Mouse (Mus musculus) ovary, adult 18-20 months (tissue): ENCODE measurements around the gene Gm20388.

Experiments used
- DNase-seq: peaks from one replicate; pipeline ENCODE4 v3.0.0; 2022; ENCODE audit warnings: low spot score, mixed read lengths

Gm20388 gene

GRCm38 (mm10) chr8:122969964-122970620, 3059.5 kb downstream of the Gm20388 start:
- no peak for DNase-seq

DNA sequence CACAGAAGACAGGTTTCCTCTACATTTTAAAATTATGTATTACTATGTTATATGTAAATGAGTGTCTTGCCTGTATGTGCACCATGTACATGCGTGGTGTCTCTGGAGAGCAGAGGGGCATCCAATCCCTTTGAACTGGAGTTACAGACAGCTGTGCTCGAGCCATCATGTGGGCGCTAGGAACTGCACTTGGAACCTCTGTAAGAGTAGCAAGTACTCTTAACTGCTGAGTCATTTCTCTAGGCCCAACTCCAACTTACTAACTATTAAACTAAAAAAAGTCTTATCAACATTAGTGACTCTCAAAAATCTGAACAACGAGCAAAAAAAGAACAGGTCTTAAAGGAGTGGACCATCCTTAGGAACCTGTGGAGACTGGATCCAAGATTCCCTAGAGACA, 3065.4 kb downstream of the Gm20388 start:
- no peak for DNase-seq

- no peak for DNase-seq
These were observed 3068.8 kb downstream of the Gm20388 start for GRCm38 (mm10) chr8:122979424-122979823.

DNA sequence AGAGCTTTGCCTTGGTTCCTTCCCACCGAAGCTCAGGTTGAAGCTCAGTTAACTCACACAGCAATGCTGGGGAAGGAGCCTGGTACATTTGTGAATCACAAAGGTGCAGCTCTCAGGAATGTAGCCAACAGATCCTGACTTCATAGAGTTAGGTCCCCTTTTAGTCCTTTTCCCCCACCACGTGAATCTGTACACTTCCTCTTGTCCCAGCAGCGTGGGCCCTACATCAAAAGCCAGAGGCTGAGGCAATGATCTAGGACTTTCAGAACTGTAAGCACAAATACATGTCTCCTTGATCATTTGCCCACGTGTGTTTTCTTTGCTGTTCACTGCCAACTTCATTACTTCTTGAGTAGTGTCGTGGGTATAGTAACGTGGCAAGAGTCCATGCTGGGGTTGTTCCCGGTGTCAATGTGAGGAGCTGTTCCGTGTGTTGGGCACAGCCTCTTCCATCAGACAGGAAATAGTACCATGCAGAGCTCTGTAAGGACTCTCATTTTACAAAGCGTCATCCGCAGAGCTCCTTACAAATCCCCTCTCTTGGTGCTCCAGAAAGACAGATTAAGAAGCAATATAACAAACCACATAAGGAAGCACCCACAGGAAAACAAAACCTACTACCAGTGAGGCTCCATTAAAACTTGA, 3069.3 kb downstream of the Gm20388 start:
- DNase-seq = no peak

DNA sequence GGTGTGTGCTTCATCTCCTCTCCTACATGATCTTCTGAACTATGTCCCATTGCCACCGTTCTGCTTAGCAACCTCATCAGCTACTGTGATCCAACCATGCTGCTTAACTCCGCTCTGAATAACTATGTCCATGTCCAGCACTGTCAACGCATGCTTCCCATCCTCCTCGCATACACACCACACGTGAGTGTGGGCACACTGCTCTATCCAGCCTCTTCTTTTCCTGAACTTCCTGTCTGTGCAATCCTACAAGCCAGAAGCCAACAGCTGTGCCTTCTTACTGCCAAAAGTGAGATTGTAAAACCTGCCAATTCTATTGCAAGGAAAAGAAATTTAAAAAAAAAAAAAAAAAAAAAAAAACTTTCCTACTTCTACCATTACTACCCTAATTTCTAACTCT, 3071.0 kb downstream of the Gm20388 start:
- no peak for DNase-seq

DNA sequence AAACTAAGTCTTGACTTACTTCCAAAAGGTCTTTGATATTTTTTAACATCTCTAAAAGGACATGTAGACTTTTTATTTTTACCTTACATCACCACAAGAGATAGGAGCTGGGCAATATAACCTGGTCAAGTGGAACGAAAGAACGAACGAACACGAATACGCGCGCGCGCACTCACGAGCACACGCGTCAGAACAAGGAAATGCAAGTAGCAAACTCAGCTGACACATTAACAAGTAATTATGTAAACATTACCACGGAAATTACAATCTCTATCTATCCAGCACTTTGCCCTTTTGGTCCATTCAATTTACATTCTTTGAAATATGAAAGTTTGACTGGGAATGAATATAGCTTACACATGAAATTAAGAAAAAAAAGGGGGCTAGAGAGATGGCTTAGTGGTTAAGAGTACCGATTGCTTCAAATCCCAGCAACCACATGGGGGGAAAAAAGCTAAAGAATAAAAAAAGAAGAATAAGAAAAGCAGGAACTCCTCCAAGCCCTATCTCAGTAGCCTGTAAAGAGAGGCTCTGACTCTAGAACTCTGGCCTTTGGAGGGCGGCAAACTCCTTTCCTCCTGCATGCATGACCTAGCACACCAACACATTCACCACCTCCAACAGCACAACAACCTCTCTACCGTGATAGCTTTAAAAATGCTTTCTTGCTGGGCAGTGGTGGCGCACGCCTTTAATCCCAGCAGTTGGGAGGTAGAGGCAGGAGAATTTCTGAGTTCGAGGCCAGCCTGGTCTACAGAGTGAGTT, 3072.7 kb downstream of the Gm20388 start:
- DNase-seq = no peak

DNA sequence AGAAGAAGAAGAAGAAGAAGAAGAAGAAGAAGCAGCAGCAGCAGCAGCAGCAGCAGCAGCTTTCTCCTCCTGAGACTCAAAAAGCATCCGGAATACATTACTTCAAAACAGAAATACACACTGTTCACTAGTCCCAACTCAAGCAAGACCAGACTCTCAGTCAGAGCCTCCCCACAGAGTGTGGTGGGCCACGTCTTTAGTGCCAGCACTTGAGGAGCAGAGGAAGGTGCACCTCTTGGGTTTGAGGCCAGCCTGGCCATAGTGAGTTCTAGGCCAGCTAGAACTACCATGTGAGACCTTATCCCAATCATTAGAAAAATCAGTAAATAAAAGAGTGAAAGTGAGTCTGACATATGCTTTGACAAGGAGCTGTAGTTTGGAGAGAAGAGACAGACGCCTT, 3073.5 kb downstream of the Gm20388 start:
- DNase-seq = no peak

GRCm38 (mm10) chr8:122986501-122987184, 3076.0 kb downstream of the Gm20388 start:
- no peak for DNase-seq

- DNase-seq = no peak
These were observed 3076.6 kb downstream of the Gm20388 start for GRCm38 (mm10) chr8:122987255-122987654.

- no peak for DNase-seq
These were observed 3078.3 kb downstream of the Gm20388 start for GRCm38 (mm10) chr8:122988955-122989354.

GRCm38 (mm10) chr8:122989976-122990375, 3079.3 kb downstream of the Gm20388 start:
- DNase-seq = no peak

- no peak for DNase-seq
These were observed 3080.7 kb downstream of the Gm20388 start for GRCm38 (mm10) chr8:122991368-122991767.

DNA sequence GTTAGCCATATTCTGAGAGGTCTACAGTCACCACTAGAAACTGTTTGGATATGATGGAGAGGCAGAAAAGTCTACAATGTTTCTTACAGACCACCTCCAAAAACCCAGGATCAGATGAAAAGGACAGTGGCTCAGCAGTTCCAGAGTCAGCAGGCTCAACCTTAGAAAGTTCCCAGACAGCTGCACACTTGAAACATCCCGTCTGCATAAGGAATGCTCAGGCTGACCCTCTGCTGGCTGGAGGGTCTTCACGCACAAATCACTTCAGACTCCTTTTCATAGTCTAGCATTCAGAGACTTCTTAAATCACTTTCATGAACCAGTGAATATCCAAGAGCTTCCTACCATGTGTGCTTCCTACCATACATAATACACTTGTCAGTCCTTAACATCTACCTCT, 3081.7 kb downstream of the Gm20388 start:
- DNase-seq = no peak

DNA sequence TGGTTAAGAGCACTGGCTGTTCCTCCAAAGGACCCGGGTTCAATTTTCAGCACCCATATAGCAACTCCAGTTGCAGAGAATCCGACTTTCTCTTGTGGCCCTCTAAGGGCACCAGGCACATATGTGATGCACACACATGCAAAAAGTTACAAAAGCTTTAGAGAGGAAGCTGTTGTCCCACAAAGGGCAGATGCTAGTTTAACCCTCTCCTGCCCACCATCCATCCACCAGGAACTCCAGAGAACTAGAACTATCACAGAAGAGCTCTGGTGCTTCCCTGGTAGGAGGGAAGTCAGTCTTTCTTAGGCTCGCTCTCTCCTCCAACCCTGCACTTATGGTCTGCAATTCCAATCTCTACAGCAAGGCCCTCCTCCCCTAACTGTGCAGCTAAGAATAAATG, 3082.4 kb downstream of the Gm20388 start:
- DNase-seq = no peak

DNA sequence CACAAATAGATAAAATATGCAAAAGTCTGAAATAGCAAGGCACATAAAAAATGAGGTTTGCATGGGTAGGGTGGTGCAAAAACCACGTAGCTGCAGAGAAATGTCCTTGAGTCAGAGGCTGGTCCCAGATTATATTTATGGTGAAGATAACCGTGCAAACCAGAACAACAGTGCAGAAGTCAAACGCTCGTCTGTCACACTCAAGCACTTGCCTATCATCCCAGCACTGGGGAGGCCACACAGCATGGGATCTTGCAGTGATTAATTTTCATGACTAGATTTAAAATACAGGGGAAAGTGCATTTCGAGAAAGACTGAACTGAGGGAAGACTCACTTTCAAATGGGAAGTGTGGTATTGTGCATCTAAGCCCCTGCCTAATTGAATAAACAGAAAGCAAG, 3083.1 kb downstream of the Gm20388 start:
- no peak for DNase-seq

DNA sequence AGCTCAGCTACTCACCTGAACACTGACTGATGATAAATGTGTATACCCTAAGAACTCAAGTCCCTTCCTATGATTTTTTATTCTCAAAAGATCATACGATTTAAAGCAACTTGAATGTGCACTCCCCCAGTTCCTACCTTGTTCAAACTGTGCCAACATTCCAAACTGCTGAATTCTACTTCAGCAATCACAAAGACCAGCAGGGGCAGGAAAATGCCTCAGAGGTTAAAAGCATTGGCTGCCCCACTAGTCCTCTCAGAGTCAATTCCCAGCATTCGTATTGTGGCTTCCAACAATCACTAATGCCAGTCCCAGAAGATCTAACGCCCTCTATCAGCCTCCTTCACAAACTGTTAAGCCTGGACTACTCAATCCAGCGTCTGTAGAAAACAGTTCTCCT, 3087.3 kb downstream of the Gm20388 start:
- no peak for DNase-seq

- no peak for DNase-seq
These were observed 3089.7 kb downstream of the Gm20388 start for GRCm38 (mm10) chr8:123000311-123000710.

GRCm38 (mm10) chr8:123004033-123004922, 3093.6 kb downstream of the Gm20388 start:
- DNase-seq = no peak

DNA sequence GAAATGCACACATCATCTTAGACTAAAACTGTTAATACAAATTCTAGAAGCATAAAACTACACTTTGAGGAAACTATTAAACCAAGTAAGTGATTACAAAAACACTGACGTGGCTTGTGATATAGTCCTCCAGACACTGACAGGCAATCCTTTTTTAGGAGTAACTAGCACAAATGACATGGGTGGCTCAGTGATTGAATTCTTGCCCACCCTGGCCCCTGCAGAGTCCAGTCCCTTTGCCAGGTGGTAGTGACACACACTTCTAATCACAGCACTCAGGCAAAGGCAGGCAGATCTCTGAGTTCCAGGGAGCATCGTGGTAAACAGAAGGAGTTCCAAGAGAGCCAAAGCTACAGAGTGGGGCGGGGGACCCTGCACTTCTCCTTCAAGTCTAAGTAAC, 3094.7 kb downstream of the Gm20388 start:
- no peak for DNase-seq

DNA sequence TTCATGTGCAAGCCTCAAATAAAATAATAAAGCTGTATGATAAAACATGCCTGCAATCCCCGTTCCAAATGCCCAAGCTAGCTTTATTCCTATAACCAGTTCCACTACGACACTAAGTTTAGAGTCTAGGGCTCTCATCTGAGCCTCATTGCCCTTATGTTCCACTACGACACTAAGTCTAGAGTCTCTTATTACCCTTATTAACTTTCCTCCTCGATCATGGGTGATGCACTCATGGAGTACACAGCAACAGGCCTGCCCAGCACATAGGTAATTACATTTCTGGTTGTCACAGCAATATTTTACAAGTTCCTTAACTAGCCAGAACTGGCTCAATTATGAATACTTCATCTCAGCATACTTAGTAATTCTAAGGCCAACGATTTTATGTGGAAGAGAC, 3095.2 kb downstream of the Gm20388 start:
- no peak for DNase-seq

- no peak for DNase-seq
These were observed 3100.7 kb downstream of the Gm20388 start for GRCm38 (mm10) chr8:123011321-123011720.

DNA sequence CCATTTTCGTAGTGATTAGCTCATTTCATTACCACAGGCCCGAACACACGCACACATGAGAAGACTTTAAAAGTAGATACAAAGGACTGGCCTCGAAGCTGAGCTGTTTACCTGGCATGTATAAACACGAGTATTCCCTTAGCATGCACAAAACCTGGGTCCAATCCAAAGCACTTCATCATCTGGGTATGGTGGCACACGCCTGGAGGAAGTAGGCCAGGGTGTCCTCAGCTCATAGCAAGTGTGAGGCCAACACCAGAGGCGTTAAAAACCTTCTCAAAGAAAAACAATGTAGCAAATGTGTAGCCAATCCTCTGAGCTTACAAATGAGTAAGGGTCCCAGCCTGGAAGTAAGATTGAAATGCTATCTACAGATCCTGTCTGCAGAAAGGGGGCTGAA, 3103.8 kb downstream of the Gm20388 start:
- DNase-seq = no peak
